Mouse (Mus musculus) embryonic facial prominence, embryonic 12.5 days (tissue): ENCODE measurements at regions not wholly inside any gene's neighbourhood (a gene's known extent, or its start where the extent isn't known, plus 50 kb on each side); places are given as distances from the start of the nearest gene placed in this dataset.

Source experiments
- ATAC-seq: fragments of 200-750 bp; cut with Nextera tagmentation; 2 replicates; pipeline ENCODE4 v1.8.0; 2017; ENCODE audit not compliant: insufficient number of reproducible peaks, insufficient read depth, low FRiP score, low TSS enrichment
- H3K27ac ChIP-seq: fragments of 300-500 bp; sonication (generic); 2 replicates; pipeline ENCODE4 v1.5.1; 2016; ENCODE audit warnings: mild to moderate bottlenecking
- H3K27me3 ChIP-seq: fragments of 300-500 bp; sonication (generic); 2 replicates; pipeline ENCODE4 v1.6.1; 2016; ENCODE audit warnings: mild to moderate bottlenecking, moderate library complexity
- H3K36me3 ChIP-seq: fragments of 300-500 bp; sonication (generic); 2 replicates; pipeline ENCODE4 v1.6.1; 2016; ENCODE audit warnings: mild to moderate bottlenecking
- H3K4me1 ChIP-seq: fragments of 300-500 bp; sonication (generic); 2 replicates; pipeline ENCODE4 v1.6.1; 2016
- H3K4me2 ChIP-seq: fragments of 300-500 bp; sonication (generic); replicated peaks from 2 replicates; pipeline ENCODE4 v1.6.1; 2016; ENCODE audit warnings: mild to moderate bottlenecking, moderate library complexity
- H3K4me3 ChIP-seq: fragments of 300-500 bp; sonication (generic); 2 replicates; pipeline ENCODE4 v1.5.1; 2016; ENCODE audit warnings: mild to moderate bottlenecking
- H3K9ac ChIP-seq: fragments of 300-500 bp; sonication (generic); 2 replicates; pipeline ENCODE4 v1.6.1; 2016; ENCODE audit warnings: mild to moderate bottlenecking, moderate library complexity
- H3K9me3 ChIP-seq: fragments of 300-500 bp; sonication (generic); 2 replicates; pipeline ENCODE4 v1.6.1; 2016; ENCODE audit warnings: mild to moderate bottlenecking, moderate library complexity
- WGBS: fragments of 180-500 bp; shearing (Covaris S2); methylation state at CpG from one replicate; pipeline ENCODE4 v1.1.7; 2016; 5-methylcytosine and 5-hydroxymethylcytosine counted together

DNA sequence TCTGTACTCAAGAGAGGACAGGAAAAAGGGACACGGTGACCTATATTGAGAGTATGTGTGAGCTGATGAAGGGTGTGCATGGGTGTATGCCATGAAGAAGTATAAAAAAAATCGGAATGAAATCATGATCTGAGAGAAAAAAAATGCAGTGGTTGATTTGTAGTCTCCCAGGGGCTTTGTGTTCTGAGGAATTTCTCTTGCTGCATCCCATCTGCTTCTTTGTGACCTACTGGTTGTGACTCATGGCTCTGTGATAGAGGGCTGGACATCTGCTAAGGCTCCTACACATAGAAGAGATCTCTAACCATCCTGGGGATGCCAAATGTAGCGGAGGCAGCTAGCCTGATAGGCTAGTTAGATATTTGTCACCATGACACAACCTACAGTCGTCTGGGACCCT lies 92.3 kb upstream of the Tgfbr2 start:
- H3K27ac ChIP-seq, result no peak overlapping the region
- H3K9ac ChIP-seq, result no peak overlapping the region
- ATAC-seq, result no peak
- H3K4me1 ChIP-seq, result no peaks in the 10 kb centered on the region
- no peak overlapping the region for H3K4me2 ChIP-seq
- H3K36me3 ChIP-seq, result no peaks in the 10 kb centered on the region
- H3K4me3 ChIP-seq, result no peak overlapping the region
- no peaks in the 10 kb centered on the region for H3K9me3 ChIP-seq
- no peaks in the 10 kb centered on the region for H3K27me3 ChIP-seq
- 88% methylated on average over 4 of the region's 4 CpGs for WGBS

DNA sequence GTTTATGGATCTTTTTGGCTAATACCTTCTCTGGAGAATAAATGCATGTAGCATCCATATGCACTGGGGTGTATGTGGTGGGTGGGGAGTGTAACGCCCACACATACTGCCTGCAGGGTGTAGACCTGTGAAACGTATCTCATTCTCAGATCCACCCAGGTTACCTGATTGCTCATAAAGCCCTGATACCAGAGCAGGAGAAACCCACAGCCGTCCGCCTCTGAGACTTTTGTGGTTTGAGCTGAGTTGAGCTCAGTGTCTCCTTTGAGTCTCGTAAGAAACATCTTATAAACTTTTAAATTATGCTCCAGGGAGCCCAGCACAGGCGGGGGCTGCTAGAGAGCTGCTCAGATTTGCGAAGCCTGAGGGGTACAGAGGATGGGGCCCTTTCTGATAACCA lies 88.7 kb upstream of the Tgfbr2 start:
- H3K4me3 ChIP-seq, result no peak overlapping the region
- H3K4me2 ChIP-seq, result no peak overlapping the region
- H3K9ac ChIP-seq, result no peak overlapping the region
- ATAC-seq, result no peak
- 78% methylated on average over 7 of the region's 7 CpGs for WGBS
- H3K27me3 ChIP-seq, result no peaks in the 10 kb centered on the region
- no peaks in the 10 kb centered on the region; the same call in 1 of the 2 replicates for H3K4me1 ChIP-seq
- H3K9me3 ChIP-seq, result no peaks in the 10 kb centered on the region
- no peak overlapping the region for H3K27ac ChIP-seq
- no peaks in the 10 kb centered on the region for H3K36me3 ChIP-seq

DNA sequence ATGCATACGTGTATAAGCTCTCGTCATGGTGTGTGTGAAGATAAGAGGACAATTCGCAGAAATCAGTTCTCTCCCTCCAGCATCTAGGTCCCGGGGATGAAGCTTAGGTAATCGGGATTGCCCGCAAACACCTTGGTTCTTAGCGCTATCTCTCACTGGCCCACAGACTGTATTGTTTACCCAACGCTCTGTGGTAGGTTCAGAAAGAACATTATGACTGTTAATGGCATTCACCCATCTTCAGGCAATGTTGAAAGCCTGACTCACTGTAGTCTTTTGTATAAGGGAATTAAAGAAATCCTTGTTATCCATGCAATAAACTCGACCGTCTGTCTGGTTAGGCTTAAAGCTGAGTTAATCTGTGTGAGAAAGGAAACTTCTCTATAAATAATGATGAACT lies 84.4 kb upstream of the Tgfbr2 start:
- Histone ChIP-seq H3K9ac (no peak overlapping the region), H3K4me3 (no peak overlapping the region), H3K27me3 (no peaks in the 10 kb centered on the region), H3K9me3 (no peaks in the 10 kb centered on the region), H3K36me3 (no peaks in the 10 kb centered on the region), H3K4me2 (no peak overlapping the region), H3K4me1 (no peaks in the 10 kb centered on the region; the same call in 1 of the 2 replicates), H3K27ac (no peak overlapping the region)
- no peak for ATAC-seq
- WGBS, result 76% methylated on average over 10 of the region's 10 CpGs

DNA sequence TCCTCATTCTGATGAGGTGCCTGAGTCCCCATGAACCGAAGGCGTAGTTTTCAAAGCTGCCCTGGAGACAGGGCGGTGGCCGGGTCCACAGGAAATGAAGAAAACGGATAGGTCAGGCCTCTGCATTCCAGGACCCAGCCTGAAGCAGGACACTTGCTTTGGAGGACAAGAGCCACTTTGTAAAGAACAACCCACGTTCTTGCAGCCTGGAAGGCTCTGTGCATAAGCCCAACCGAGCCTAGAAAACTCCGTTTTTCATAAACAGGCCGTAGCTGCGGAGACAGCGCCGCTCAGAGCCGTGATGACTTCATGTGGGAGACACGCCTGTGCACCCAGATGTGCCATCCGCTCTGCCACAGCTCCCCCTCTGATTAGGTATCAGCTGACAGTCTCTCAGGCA lies 78.4 kb upstream of the Tgfbr2 start:
- 32% methylated on average over 15 of the region's 15 CpGs for WGBS
- no peaks in the 10 kb centered on the region for H3K9me3 ChIP-seq
- H3K4me3 ChIP-seq, result no peak overlapping the region
- no peaks in the 10 kb centered on the region for H3K27me3 ChIP-seq
- no peak overlapping the region for H3K4me2 ChIP-seq
- H3K27ac ChIP-seq, result peak overlapping the region; percentile 4
- no peak overlapping the region for H3K9ac ChIP-seq
- no peaks in the 10 kb centered on the region for H3K36me3 ChIP-seq
- no peak for ATAC-seq
- H3K4me1 ChIP-seq, result peaks cover 5% of the 10 kb centered on the region; the same call in 1 of the 2 replicates

DNA sequence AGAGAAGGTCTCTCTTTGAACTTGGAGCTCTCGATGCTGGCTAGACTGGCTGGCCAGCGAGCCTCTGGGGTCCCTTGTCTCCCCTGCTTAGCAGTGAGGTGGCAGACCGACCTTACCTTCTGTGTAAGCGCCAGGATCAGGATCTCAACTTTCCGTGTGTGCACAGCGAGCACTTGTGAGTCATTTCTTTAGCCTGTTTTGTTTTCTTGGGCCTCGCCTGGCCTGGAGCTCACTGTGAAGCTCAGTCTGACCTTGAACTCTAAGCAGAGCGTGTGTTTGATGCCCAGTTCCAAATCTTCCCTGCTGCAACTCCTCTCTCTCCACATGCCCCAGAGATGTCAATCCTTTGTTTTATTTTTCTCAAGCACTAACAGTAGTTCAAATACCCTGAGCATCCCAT lies 77.6 kb upstream of the Tgfbr2 start:
- no peak for ATAC-seq
- no peak overlapping the region for H3K4me3 ChIP-seq
- H3K4me2 ChIP-seq, result no peak overlapping the region
- 77% methylated on average over 8 of the region's 8 CpGs for WGBS
- no peaks in the 10 kb centered on the region for H3K27me3 ChIP-seq
- H3K9ac ChIP-seq, result no peak overlapping the region
- peak overlapping the region; percentile 4; the same call in 1 of the 2 replicates for H3K27ac ChIP-seq
- H3K4me1 ChIP-seq, result peaks cover 5% of the 10 kb centered on the region; the same call in 1 of the 2 replicates
- H3K9me3 ChIP-seq, result no peaks in the 10 kb centered on the region
- H3K36me3 ChIP-seq, result no peaks in the 10 kb centered on the region

DNA sequence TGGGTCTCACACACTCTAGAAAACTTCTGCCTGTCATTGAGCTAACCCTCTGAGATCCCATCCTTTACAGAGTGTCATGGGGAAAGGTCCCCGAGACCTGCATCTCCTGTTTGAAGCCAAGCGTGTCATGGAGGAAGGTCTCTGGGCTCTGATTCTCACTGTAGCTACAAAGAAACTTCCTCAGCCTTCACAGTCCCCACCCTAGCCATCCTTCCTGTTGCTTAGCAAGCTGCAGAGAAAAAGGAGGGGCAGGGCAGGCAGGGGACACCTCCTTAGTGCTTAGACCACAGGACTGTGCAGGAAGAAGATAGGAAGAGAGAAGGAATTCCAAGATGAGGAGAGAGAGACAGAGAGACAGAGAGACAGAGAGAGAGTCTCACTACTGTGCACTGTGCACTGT lies 74.6 kb upstream of the Tgfbr2 start:
- WGBS, result 77% methylated on average over 2 of the region's 2 CpGs
- Histone ChIP-seq H3K36me3 (no peaks in the 10 kb centered on the region), H3K27me3 (no peaks in the 10 kb centered on the region), H3K4me2 (no peak overlapping the region), H3K9ac (no peak overlapping the region), H3K4me1 (peaks cover 5% of the 10 kb centered on the region; the same call in 1 of the 2 replicates), H3K9me3 (no peaks in the 10 kb centered on the region), H3K4me3 (no peak overlapping the region), H3K27ac (no peak overlapping the region)
- ATAC-seq, result no peak

DNA sequence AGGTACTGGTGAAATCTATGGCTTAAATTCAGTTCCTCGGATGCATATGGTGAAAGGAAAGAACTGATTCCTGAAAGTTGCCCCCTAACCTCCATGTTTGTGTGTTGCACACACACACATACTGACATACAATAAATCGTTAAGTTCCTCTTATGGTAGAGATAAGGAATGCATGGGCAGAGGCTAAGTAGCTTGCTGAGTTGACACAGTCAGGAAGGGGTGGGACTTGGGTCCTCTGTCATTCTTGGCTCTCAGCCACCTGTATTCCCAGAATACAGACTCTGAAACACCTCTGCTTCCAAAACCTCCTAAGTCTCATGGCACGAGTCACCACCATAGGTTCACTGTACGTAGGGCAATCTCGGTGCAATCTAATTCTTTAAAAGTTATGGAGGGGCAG lies 70.0 kb upstream of the Tgfbr2 start:
- 90% methylated on average over 5 of the region's 5 CpGs for WGBS
- Histone ChIP-seq H3K36me3 (no peaks in the 10 kb centered on the region), H3K4me2 (no peak overlapping the region), H3K27ac (no peak overlapping the region), H3K9me3 (no peaks in the 10 kb centered on the region), H3K4me1 (no peaks in the 10 kb centered on the region), H3K27me3 (no peaks in the 10 kb centered on the region), H3K9ac (no peak overlapping the region), H3K4me3 (no peak overlapping the region)
- ATAC-seq, result no peak

DNA sequence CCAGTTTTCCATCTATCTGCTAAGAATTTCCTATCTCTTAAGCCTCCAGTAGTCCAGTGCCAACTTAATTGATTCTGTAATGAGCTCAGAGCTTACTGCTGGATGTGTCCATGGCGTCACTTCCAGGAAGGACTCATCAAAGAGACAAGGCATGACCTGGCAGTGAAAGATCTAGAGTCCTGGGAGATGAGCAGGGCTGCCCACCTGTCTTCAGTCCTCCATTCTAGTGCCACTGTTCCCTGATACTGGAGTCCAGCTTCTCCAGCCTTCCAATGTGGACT lies 69.4 kb upstream of the Tgfbr2 start:
- H3K4me3 ChIP-seq, result no peak overlapping the region
- H3K4me1 ChIP-seq, result no peaks in the 10 kb centered on the region
- no peak overlapping the region for H3K27ac ChIP-seq
- no peak overlapping the region for H3K9ac ChIP-seq
- WGBS, result 86% methylated on average over 1 of the region's 1 CpGs
- H3K27me3 ChIP-seq, result no peaks in the 10 kb centered on the region
- no peak overlapping the region for H3K4me2 ChIP-seq
- no peaks in the 10 kb centered on the region for H3K9me3 ChIP-seq
- no peaks in the 10 kb centered on the region for H3K36me3 ChIP-seq
- ATAC-seq, result no peak

DNA sequence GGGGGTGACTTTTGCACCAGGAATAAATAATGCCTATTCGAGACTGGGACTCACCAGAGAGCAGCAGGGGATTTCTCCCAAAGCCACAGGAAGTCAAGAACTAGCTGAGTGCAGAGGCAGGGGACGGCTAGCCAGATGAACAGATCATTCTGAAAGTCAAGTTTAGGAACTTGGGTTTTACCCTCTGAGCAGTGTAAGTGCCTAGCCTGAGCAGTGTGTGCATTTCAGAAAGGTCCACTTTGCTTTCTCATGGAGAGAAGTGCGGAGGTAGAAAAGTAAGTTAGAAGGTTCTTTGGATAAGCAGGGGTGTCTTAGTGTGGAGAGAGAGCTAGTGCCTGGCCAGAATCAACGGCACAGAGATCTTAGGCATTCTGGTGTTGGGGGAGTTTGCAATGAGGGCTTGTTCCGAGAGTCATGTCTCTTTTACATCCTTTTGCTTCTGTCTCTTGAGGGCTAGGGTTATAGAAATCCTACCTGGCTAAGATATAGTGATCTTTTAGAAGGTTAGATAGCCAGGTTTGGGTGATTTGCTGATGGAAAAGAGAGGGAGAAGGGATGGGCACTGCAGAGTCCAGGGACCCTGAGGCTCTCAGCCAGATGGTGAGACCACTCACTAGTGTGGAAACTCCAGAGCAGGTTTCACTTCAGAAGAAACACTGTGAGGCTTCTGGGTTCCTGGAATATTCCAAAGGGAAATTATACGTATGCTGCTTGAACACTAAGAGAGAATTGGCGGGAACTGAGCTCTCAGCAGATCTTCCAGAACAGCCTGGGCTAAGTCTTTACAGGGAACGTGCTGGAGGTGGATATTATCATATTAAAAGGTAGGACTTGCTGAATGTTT lies 68.8 kb upstream of the Tgfbr2 start:
- Histone ChIP-seq H3K27ac (no peak overlapping the region), H3K4me1 (no peaks in the 10 kb centered on the region), H3K4me3 (no peak overlapping the region), H3K9me3 (no peaks in the 10 kb centered on the region), H3K4me2 (no peak overlapping the region), H3K36me3 (no peaks in the 10 kb centered on the region), H3K9ac (no peak overlapping the region), H3K27me3 (no peaks in the 10 kb centered on the region)
- no peak for ATAC-seq
- WGBS, result 77% methylated on average over 8 of the region's 8 CpGs

DNA sequence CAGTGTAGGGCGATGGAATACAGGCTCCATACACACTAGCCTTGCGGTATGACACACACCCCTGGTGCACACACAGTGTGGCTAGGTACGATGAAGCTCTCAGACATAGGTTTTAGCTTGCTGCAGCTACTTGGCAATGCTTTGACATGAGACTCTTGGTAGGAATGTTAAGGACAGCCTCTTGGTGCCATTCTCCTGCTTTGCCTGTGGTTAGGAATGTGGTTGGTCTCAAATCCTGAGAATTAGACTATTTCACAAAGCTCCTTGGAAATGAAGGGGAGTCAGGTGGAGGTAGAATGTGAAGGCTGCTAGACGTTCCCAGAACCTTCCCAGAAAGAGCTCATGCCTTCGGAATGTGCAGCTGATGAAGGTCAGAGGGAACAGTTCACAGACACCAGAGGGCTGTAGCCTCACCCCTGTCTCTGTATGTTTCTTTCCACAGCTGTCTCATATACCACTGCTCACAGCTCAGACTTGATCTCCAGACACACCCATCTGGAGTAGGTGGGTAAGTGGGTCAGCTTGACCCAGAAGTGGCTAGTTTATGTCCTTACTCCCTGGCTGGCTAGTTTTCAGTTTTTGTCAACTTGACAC lies 66.9 kb upstream of the Tgfbr2 start:
- H3K4me3 ChIP-seq, result no peak overlapping the region
- no peaks in the 10 kb centered on the region for H3K4me1 ChIP-seq
- 86% methylated on average over 5 of the region's 5 CpGs for WGBS
- ATAC-seq, result no peak
- no peak overlapping the region for H3K4me2 ChIP-seq
- H3K9ac ChIP-seq, result no peak overlapping the region
- H3K27ac ChIP-seq, result no peak overlapping the region
- H3K27me3 ChIP-seq, result no peaks in the 10 kb centered on the region
- no peaks in the 10 kb centered on the region for H3K9me3 ChIP-seq
- H3K36me3 ChIP-seq, result no peaks in the 10 kb centered on the region

DNA sequence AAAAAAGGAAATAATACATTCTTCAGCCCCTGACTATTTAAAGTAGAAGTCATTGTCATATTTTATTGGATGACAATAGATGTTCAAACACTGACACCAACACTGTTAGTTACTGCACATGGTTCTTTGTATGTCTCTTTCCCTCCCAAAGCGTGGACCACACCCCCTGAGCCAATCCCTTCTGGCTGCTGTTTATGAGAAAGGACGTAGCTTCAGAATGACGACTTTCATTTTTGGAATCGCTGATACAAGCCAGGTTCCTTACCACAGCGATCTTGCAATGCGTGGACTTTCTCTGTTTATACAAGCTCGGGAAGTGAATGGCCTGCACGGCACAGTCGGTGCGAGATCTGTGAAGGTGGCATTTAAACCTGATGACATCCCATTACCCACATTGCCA lies 66.1 kb upstream of the Tgfbr2 start:
- H3K4me3 ChIP-seq, result no peak overlapping the region
- H3K4me2 ChIP-seq, result no peak overlapping the region
- no peak overlapping the region for H3K9ac ChIP-seq
- no peak for ATAC-seq
- H3K27me3 ChIP-seq, result no peaks in the 10 kb centered on the region
- WGBS, result 80% methylated on average over 10 of the region's 10 CpGs
- H3K27ac ChIP-seq, result no peak overlapping the region
- no peaks in the 10 kb centered on the region for H3K4me1 ChIP-seq
- H3K36me3 ChIP-seq, result no peaks in the 10 kb centered on the region
- no peaks in the 10 kb centered on the region for H3K9me3 ChIP-seq

DNA sequence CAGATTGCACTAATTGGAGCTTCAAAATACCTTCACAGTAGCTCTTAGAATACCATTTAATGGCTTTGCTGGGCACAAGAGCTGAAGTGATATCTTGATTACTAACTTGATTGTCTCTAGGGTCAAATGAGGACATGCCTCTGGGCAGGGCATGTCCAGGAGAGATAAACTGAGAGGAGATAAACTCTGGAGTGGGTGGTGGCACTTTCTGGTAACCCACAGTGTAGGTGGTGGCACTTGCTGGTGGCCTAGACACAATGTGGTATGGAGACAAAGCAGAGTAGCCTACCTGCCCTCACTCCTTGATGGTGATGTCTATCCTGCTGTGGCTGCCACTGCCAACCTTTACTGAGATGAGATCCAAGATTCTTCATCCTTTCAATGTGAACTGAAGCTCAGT lies 61.7 kb upstream of the Tgfbr2 start:
- Histone ChIP-seq H3K27ac (no peak overlapping the region), H3K4me3 (no peak overlapping the region), H3K36me3 (no peaks in the 10 kb centered on the region), H3K27me3 (no peaks in the 10 kb centered on the region), H3K4me2 (no peak overlapping the region), H3K4me1 (no peaks in the 10 kb centered on the region), H3K9me3 (no peaks in the 10 kb centered on the region), H3K9ac (no peak overlapping the region)
- no peak for ATAC-seq
